Mouse (Mus musculus) NIH3T3 (cell line): ENCODE measurements at regions not wholly inside any gene's neighbourhood (a gene's known extent, or its start where the extent isn't known, plus 50 kb on each side); places are given as distances from the start of the nearest gene placed in this dataset.
A peak's percentile ranks its signal among the peaks of the same experiment; 100 is the strongest.

ENCODE experiments used
- DNase-seq: peaks from one replicate; pipeline ENCODE4 v3.0.0-alpha.2; 2012; ENCODE audit warnings: low read depth

- peak; percentile 2 for DNase-seq
Observed at GRCm38 (mm10) chr5:62939050-62939449, 125.4 kb downstream of the Dthd1 start.
